Mouse (Mus musculus) cerebellum, postnatal 10 days (tissue): ENCODE data around the gene Grin2b.
A peak's percentile ranks its signal among the peaks of the same experiment; 100 is the strongest.

Source experiments
- DNase-seq, 2 experiments: peaks; one replicate each; pipeline ENCODE4 v3.0.0; 2021; ENCODE audit warnings: mixed read lengths in 2 of 2

Grin2b gene

GRCm38 (mm10) chr6:135894793-135895228 lies 278.5 kb downstream of the Grin2b start:
- DNase-seq: no peak

GRCm38 (mm10) chr6:135882611-135883010 lies 290.7 kb downstream of the Grin2b start:
- no peak for DNase-seq

GRCm38 (mm10) chr6:135876163-135876726 lies 297.1 kb downstream of the Grin2b start:
- no peak for DNase-seq

GRCm38 (mm10) chr6:135874626-135875025 lies 298.7 kb downstream of the Grin2b start:
- no peak for DNase-seq

GRCm38 (mm10) chr6:135865832-135866231 lies 307.5 kb downstream of the Grin2b start:
- DNase-seq: peak; percentile 36 to 42

- no peak for DNase-seq
These were observed 309.3 kb downstream of the Grin2b start for GRCm38 (mm10) chr6:135863965-135864364.

GRCm38 (mm10) chr6:135859502-135859901 lies 313.8 kb downstream of the Grin2b start:
- DNase-seq: peak; percentile 59 to 72

GRCm38 (mm10) chr6:135854173-135854591 lies 319.1 kb downstream of the Grin2b start:
- no peak for DNase-seq

GRCm38 (mm10) chr6:135843755-135844154 lies 329.6 kb downstream of the Grin2b start:
- no peak for DNase-seq

GRCm38 (mm10) chr6:135836353-135836752 lies 337.0 kb downstream of the Grin2b start:
- DNase-seq: no peak

- DNase-seq: no peak
These were observed 339.8 kb downstream of the Grin2b start for GRCm38 (mm10) chr6:135833542-135833941.

GRCm38 (mm10) chr6:135832041-135832440 lies 341.3 kb downstream of the Grin2b start:
- no peak for DNase-seq

- DNase-seq: no peak
These were observed 342.3 kb downstream of the Grin2b start for GRCm38 (mm10) chr6:135831032-135831431.

- DNase-seq: no peak
These were observed 343.9 kb downstream of the Grin2b start for GRCm38 (mm10) chr6:135829458-135829857.

- peak; percentile 50 to 65 for DNase-seq
These were observed 344.3 kb downstream of the Grin2b start for GRCm38 (mm10) chr6:135828976-135829375.

- peak; percentile 78 to 80 for DNase-seq
These were observed 345.4 kb downstream of the Grin2b start for GRCm38 (mm10) chr6:135827942-135828341.

- DNase-seq: no peak
These were observed 346.0 kb downstream of the Grin2b start for GRCm38 (mm10) chr6:135827317-135827716.

GRCm38 (mm10) chr6:135826776-135827175 lies 346.5 kb downstream of the Grin2b start:
- DNase-seq: peak; percentile 3 to 8

GRCm38 (mm10) chr6:135817391-135817790 lies 355.9 kb downstream of the Grin2b start:
- DNase-seq: peak; percentile 56 to 68

GRCm38 (mm10) chr6:135813755-135814154 lies 359.6 kb downstream of the Grin2b start:
- no peak for DNase-seq

- DNase-seq: peak in 1 of 2 experiments; percentile 5
These were observed 367.9 kb downstream of the Grin2b start for GRCm38 (mm10) chr6:135805436-135805835.

GRCm38 (mm10) chr6:135799949-135800348 lies 373.4 kb downstream of the Grin2b start:
- DNase-seq: no peak

- no peak for DNase-seq
These were observed 374.9 kb downstream of the Grin2b start for GRCm38 (mm10) chr6:135798202-135798992.

- no peak for DNase-seq
These were observed 375.8 kb downstream of the Grin2b start for GRCm38 (mm10) chr6:135797371-135798033.
